ENCODE assay signal across 15 mouse cellular contexts in the genomic region with DNA sequence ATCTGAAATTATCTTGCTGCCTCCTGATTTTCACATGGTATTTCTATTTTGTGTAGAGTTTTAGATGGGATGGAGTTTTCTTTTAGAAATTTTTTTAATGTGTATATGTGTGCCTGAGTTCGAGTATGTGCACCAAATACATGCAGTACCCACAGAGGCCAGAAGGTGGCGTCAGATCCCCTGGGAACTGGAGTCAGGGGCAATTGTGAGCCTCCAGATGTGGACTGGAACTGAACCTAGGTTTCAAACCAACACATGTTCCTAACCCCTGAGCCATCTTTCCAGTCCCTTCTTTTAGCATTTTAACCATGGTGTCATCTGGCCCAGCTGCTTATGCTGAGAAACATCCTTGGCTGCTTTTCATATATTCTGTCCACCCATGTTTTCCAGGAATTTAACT.
A peak's percentile ranks its signal among the peaks of the same experiment; 100 is the strongest.
DNase-seq lines count a peak whose midpoint lies in the region; ATAC-seq and TF ChIP-seq lines count a peak whose summit lies in the region.
"Had no signal": no experiment of that assay in that cellular context is flagged by ENCODE, and none has a peak within 500 bp of the region (broad histone marks: within the 10 kb centered on the region; RNA-seq: fewer than 3 reads in every experiment).

No protein-coding gene starts in this region.

- peak; percentile 43 for TF ChIP-seq CTCF in intestine, postnatal 0 days (IDR thresholded peaks at IDR 0.05; ENCODE audit: low read depth)
- TF ChIP-seq CTCF in midbrain, postnatal 0 days (IDR thresholded peaks at IDR 0.05), result peak; percentile 45
- peak; percentile 23; the same call in 1 of the 2 replicates for TF ChIP-seq CTCF in bone marrow, adult 2 months (IDR thresholded peaks at IDR 0.05; ENCODE audit: control insufficient read depth, insufficient read depth, low read length)

- DNase-seq in midbrain, postnatal 0 days (ENCODE audit: low spot score), result no peak
- DNase-seq in spleen, postnatal 10 days (ENCODE audit: low spot score in 2 of 2), result no peak
- no peak for DNase-seq in kidney, postnatal 10 days
- DNase-seq: cerebellum, adult 8-10 months; heart, adult 18-20 months; lung, postnatal 10 days had no signal

- H3K9ac ChIP-seq in intestine, postnatal 0 days (ENCODE audit: low read depth, low read length), result no peak overlapping the region
- H3K9ac ChIP-seq in intestine, embryonic 15.5 days, result no peak overlapping the region
- no peak overlapping the region for H3K9ac ChIP-seq in midbrain, postnatal 0 days (replicated peaks; ENCODE audit: low read length, poor library complexity, severe bottlenecking)
- no peak overlapping the region for H3K9ac ChIP-seq in midbrain, embryonic 15.5 days
- H3K9ac ChIP-seq in forebrain, embryonic 15.5 days (replicated peaks), result no peak overlapping the region
- H3K9ac ChIP-seq: embryonic facial prominence, embryonic 13.5 days; hindbrain, embryonic 15.5 days; limb, embryonic 13.5 days; stomach, embryonic 15.5 days had no signal

- H3K4me2 ChIP-seq in intestine, postnatal 0 days (replicated peaks; ENCODE audit: low read depth), result no peak overlapping the region
- H3K4me2 ChIP-seq in intestine, embryonic 15.5 days (replicated peaks), result no peak overlapping the region
- no peak overlapping the region for H3K4me2 ChIP-seq in midbrain, postnatal 0 days (ENCODE audit: low read depth, low read length, poor library complexity, severe bottlenecking)
- no peak overlapping the region for H3K4me2 ChIP-seq in midbrain, embryonic 15.5 days
- H3K4me2 ChIP-seq in forebrain, embryonic 15.5 days (replicated peaks), result no peak overlapping the region
- H3K4me2 ChIP-seq: embryonic facial prominence, embryonic 13.5 days; hindbrain, embryonic 15.5 days; limb, embryonic 13.5 days; stomach, embryonic 15.5 days had no signal

- H3K27me3 ChIP-seq in intestine, postnatal 0 days (replicated peaks; ENCODE audit: control insufficient read depth, insufficient read depth, low read length), result no peaks in the 10 kb centered on the region
- no peaks in the 10 kb centered on the region for H3K27me3 ChIP-seq in intestine, embryonic 15.5 days (replicated peaks)
- no peaks in the 10 kb centered on the region for H3K27me3 ChIP-seq in midbrain, postnatal 0 days (ENCODE audit: insufficient read depth, low read length)
- H3K27me3 ChIP-seq in midbrain, embryonic 15.5 days (replicated peaks), result peaks cover 9% of the 10 kb centered on the region; the same call in 1 of the 2 replicates
- H3K27me3 ChIP-seq in forebrain, embryonic 15.5 days, result no peaks in the 10 kb centered on the region
- H3K27me3 ChIP-seq: embryonic facial prominence, embryonic 13.5 days; hindbrain, embryonic 15.5 days; limb, embryonic 13.5 days; stomach, embryonic 15.5 days had no signal

- H3K27ac ChIP-seq in intestine, postnatal 0 days (ENCODE audit: low read depth, low read length), result no peak overlapping the region
- no peak overlapping the region for H3K27ac ChIP-seq in intestine, embryonic 15.5 days
- H3K27ac ChIP-seq in midbrain, postnatal 0 days (ENCODE audit: low read depth, low read length), result no peak overlapping the region
- H3K27ac ChIP-seq in midbrain, embryonic 15.5 days, result no peak overlapping the region
- no peak overlapping the region for H3K27ac ChIP-seq in bone marrow, adult 2 months (ENCODE audit: control insufficient read depth, insufficient read depth, low read depth, low read length, poor library complexity)
- H3K27ac ChIP-seq in forebrain, embryonic 15.5 days (replicated peaks), result no peak overlapping the region
- H3K27ac ChIP-seq: embryonic facial prominence, embryonic 13.5 days; hindbrain, embryonic 15.5 days; limb, embryonic 13.5 days; stomach, embryonic 15.5 days had no signal

- H3K36me3 ChIP-seq in intestine, postnatal 0 days (ENCODE audit: control insufficient read depth, insufficient read depth), result no peaks in the 10 kb centered on the region
- no peaks in the 10 kb centered on the region for H3K36me3 ChIP-seq in intestine, embryonic 15.5 days
- H3K36me3 ChIP-seq in midbrain, postnatal 0 days (ENCODE audit: insufficient read depth, low read length), result no peaks in the 10 kb centered on the region
- no peaks in the 10 kb centered on the region for H3K36me3 ChIP-seq in midbrain, embryonic 15.5 days (replicated peaks)
- H3K36me3 ChIP-seq in forebrain, embryonic 15.5 days, result no peaks in the 10 kb centered on the region
- H3K36me3 ChIP-seq: embryonic facial prominence, embryonic 13.5 days; hindbrain, embryonic 15.5 days; limb, embryonic 13.5 days; stomach, embryonic 15.5 days had no signal

- ATAC-seq in intestine, postnatal 0 days, result no peak
- no peak for ATAC-seq in intestine, embryonic 15.5 days
- no peak for ATAC-seq in midbrain, postnatal 0 days (ENCODE audit: low FRiP score)
- ATAC-seq in midbrain, embryonic 15.5 days (replicated peaks), result no peak
- ATAC-seq in forebrain, embryonic 15.5 days (replicated peaks), result no peak

- 61% methylated on average over 2 of the region's 2 CpGs for WGBS in intestine, postnatal 0 days
- 83% methylated on average over 2 of the region's 2 CpGs for WGBS in intestine, embryonic 15.5 days
- WGBS in midbrain, postnatal 0 days, result 61% methylated on average over 2 of the region's 2 CpGs
- WGBS in midbrain, embryonic 15.5 days, result 77% methylated on average over 2 of the region's 2 CpGs
- WGBS in bone marrow, adult 2 months, result 63% methylated on average over 2 of the region's 2 CpGs
- WGBS in forebrain, embryonic 15.5 days, result 71% methylated on average over 2 of the region's 2 CpGs

- H3K4me3 ChIP-seq in intestine, postnatal 0 days (ENCODE audit: low read depth, low read length), result no peak overlapping the region
- no peak overlapping the region for H3K4me3 ChIP-seq in intestine, embryonic 15.5 days (replicated peaks)
- no peak overlapping the region for H3K4me3 ChIP-seq in midbrain, postnatal 0 days (ENCODE audit: low read depth, low read length)
- H3K4me3 ChIP-seq in midbrain, embryonic 15.5 days, result no peak overlapping the region
- H3K4me3 ChIP-seq in bone marrow, adult 2 months (replicated peaks; ENCODE audit: control insufficient read depth, low read depth, low read length), result no peak overlapping the region
- H3K4me3 ChIP-seq in forebrain, embryonic 15.5 days, result no peak overlapping the region
- H3K4me3 ChIP-seq: embryonic facial prominence, embryonic 13.5 days; hindbrain, embryonic 15.5 days; limb, embryonic 13.5 days; stomach, embryonic 15.5 days had no signal

- no peaks in the 10 kb centered on the region for H3K4me1 ChIP-seq in intestine, postnatal 0 days (replicated peaks; ENCODE audit: control insufficient read depth, insufficient read depth, low read length)
- H3K4me1 ChIP-seq in intestine, embryonic 15.5 days (replicated peaks), result no peaks in the 10 kb centered on the region
- no peaks in the 10 kb centered on the region for H3K4me1 ChIP-seq in midbrain, postnatal 0 days (ENCODE audit: insufficient read depth, low read length)
- no peaks in the 10 kb centered on the region for H3K4me1 ChIP-seq in midbrain, embryonic 15.5 days
- no peaks in the 10 kb centered on the region for H3K4me1 ChIP-seq in bone marrow, adult 2 months (ENCODE audit: control insufficient read depth, insufficient read depth, low read length)
- no peaks in the 10 kb centered on the region for H3K4me1 ChIP-seq in forebrain, embryonic 15.5 days
- H3K4me1 ChIP-seq: hindbrain, embryonic 15.5 days; limb, embryonic 13.5 days; stomach, embryonic 15.5 days had no signal

- no peak for TF ChIP-seq POLR2A in bone marrow, adult 2 months (IDR thresholded peaks at IDR 0.05; ENCODE audit: borderline replicate concordance, control insufficient read depth, low read depth, low read length)

- H3K9me3 ChIP-seq in intestine, postnatal 0 days (ENCODE audit: control insufficient read depth), result no peaks in the 10 kb centered on the region
- no peaks in the 10 kb centered on the region for H3K9me3 ChIP-seq in intestine, embryonic 15.5 days
- no peaks in the 10 kb centered on the region for H3K9me3 ChIP-seq in midbrain, postnatal 0 days (ENCODE audit: low read length)
- H3K9me3 ChIP-seq in midbrain, embryonic 15.5 days, result 0 out of 2 replicates have a peak, but pooled peaks cover 3% of the 10 kb centered on the region
- H3K9me3 ChIP-seq in forebrain, embryonic 15.5 days, result no peaks in the 10 kb centered on the region
- H3K9me3 ChIP-seq: embryonic facial prominence, embryonic 13.5 days; hindbrain, embryonic 15.5 days; stomach, embryonic 15.5 days had no signal
